Mouse (Mus musculus): ENCODE results near the gene Alox12b. TPM values are rescaled to one million over a fixed set of nuclear protein-coding genes. Genes with fewer than 3 reads are reported as not detected.
A peak's percentile ranks its signal among the peaks of the same experiment; 100 is the strongest.

The Alox12b gene
- total RNA-seq (2021), result not detected
- long read RNA-seq, experiment 1, result 0 reads
- long read RNA-seq, experiment 2, result 0 reads

- intact Hi-C loops (cut with DNase I), result no loop called here
- no peak for DNase-seq
Observed at GRCm38 (mm10) chr11:69156800-69157199, at the start of gene Alox12b. Alox12b (plus strand) TSS chr11:69156989.

- no peak for DNase-seq
- intact Hi-C loops (cut with DNase I), result no loop called here
Observed at GRCm38 (mm10) chr11:69107676-69108075, 49.1 kb upstream of the Alox12b start.

- no peak for DNase-seq
- intact Hi-C loops (cut with DNase I), result no loop called here
Observed at GRCm38 (mm10) chr11:69108223-69108622, 48.6 kb upstream of the Alox12b start.

- DNase-seq, result no peak
- intact Hi-C loops (cut with DNase I), result no loop called here
Observed at GRCm38 (mm10) chr11:69109032-69109900, 47.5 kb upstream of the Alox12b start.

GRCm38 (mm10) chr11:69110319-69111046 lies 46.3 kb upstream of the Alox12b start:
- DNase-seq, result peak; percentile 87 to 95
- intact Hi-C loops (cut with DNase I), result no loop called here

- no peak for DNase-seq
- intact Hi-C loops (cut with DNase I), result no loop called here
Observed at GRCm38 (mm10) chr11:69111051-69111810, 45.6 kb upstream of the Alox12b start.

- intact Hi-C loops (cut with DNase I), result no loop called here
Observed at GRCm38 (mm10) chr11:69111865-69112264, 44.9 kb upstream of the Alox12b start.

GRCm38 (mm10) chr11:69114018-69114417 lies 42.8 kb upstream of the Alox12b start:
- intact Hi-C loops (cut with DNase I), result no loop called here
- no peak for DNase-seq

More at GRCm38 (mm10) chr11:69111865-69112264, 44.9 kb upstream of the Alox12b start:
- no peak for DNase-seq

- DNase-seq, result no peak
- intact Hi-C loops (cut with DNase I), result no loop called here
Observed at GRCm38 (mm10) chr11:69114621-69115020, 42.2 kb upstream of the Alox12b start.

- intact Hi-C loops (cut with DNase I), result no loop called here
- no peak for DNase-seq
Observed at GRCm38 (mm10) chr11:69116843-69117242, 39.9 kb upstream of the Alox12b start.

GRCm38 (mm10) chr11:69117737-69118695 lies 38.8 kb upstream of the Alox12b start:
- peak; percentile 43 to 50 for DNase-seq
- intact Hi-C loops (cut with DNase I), result no loop called here

- DNase-seq, result peak; percentile 55 to 78
- intact Hi-C loops (cut with DNase I), result no loop called here
Observed at GRCm38 (mm10) chr11:69118765-69119164, 38.0 kb upstream of the Alox12b start.

- DNase-seq, result no peak
- intact Hi-C loops (cut with DNase I), result loop anchor here (10.0 kb wide), 1 partner anchor 215 kb away; the partner anchor contains the start of gene Rpl26
Observed at GRCm38 (mm10) chr11:69119446-69120155, 37.2 kb upstream of the Alox12b start.

- intact Hi-C loops (cut with DNase I), result loop anchor here (10.0 kb wide), 1 partner anchor 216 kb away; the partner anchor contains the start of gene Rpl26
- DNase-seq, result no peak
Observed at GRCm38 (mm10) chr11:69120221-69121000, 36.4 kb upstream of the Alox12b start, which contains the start of gene Hes7. Hes7 (plus strand) TSS chr11:69120404.

- intact Hi-C loops (cut with DNase I), result loop anchor here (10.0 kb wide), 1 partner anchor 216 kb away; the partner anchor contains the start of gene Rpl26
- no peak for DNase-seq
Observed at GRCm38 (mm10) chr11:69121001-69121740, 35.6 kb upstream of the Alox12b start.

GRCm38 (mm10) chr11:69121741-69122335 lies 35.0 kb upstream of the Alox12b start:
- intact Hi-C loops (cut with DNase I), result loop anchor here (1.0 to 10.0 kb wide), 3 partner anchors 56 to 561 kb away; partner anchors contain the start of genes Rpl26 and Senp3
- DNase-seq, result no peak
